Mouse (Mus musculus) G1E (cell line): ENCODE results near the gene Gpr39. TPM values are rescaled to one million over a fixed set of nuclear protein-coding genes. Genes with fewer than 3 reads are reported as not detected.

ENCODE experiments used
- ATAC-seq: 2 replicates; pipeline ENCODE4 v1.8.0; 2016; ENCODE audit warnings: mild to moderate bottlenecking; ENCODE audit not compliant: insufficient number of reproducible peaks, poor library complexity, low FRiP score, severe bottlenecking; ENCODE audit errors: extremely low read depth
- DNase-seq: peaks from one replicate; pipeline ENCODE4 v3.0.0; 2012; ENCODE audit warnings: low spot score
- H3K27me3 ChIP-seq: 2 replicates; pipeline ENCODE4 v1.6.1; 2012; ENCODE audit warnings: mild to moderate bottlenecking, low read length, inconsistent platforms; ENCODE audit not compliant: insufficient read depth
- H3K36me3 ChIP-seq: replicated peaks from 2 replicates; pipeline ENCODE3; 2012; ENCODE audit warnings: mild to moderate bottlenecking, inconsistent platforms
- H3K4me1 ChIP-seq: 2 replicates; pipeline ENCODE4 v1.6.1; 2012; ENCODE audit warnings: low read depth, low read length, inconsistent platforms, mixed read lengths; ENCODE audit not compliant: insufficient read depth
- H3K4me3 ChIP-seq: 2 replicates; pipeline ENCODE4 v1.5.1; 2012; ENCODE audit warnings: low read depth, mild to moderate bottlenecking, inconsistent platforms, low read length, moderate library complexity, mixed read lengths
- H3K9me3 ChIP-seq: replicated peaks from 2 replicates; pipeline ENCODE4 v1.6.1; 2012; ENCODE audit warnings: inconsistent platforms
- CTCF ChIP-seq: IDR thresholded peaks from 2 replicates; pipeline ENCODE4 v1.5.1; 2012; ENCODE audit warnings: low read depth, low read length, inconsistent platforms, mixed read lengths
- GATA1 ChIP-seq: IDR thresholded peaks from 2 replicates; pipeline ENCODE4 v1.6.1; 2012; ENCODE audit warnings: borderline replicate concordance, low read length, inconsistent platforms, mixed read lengths
- GATA2 ChIP-seq: IDR thresholded peaks from 2 replicates; pipeline ENCODE4 v1.6.1; 2012; ENCODE audit warnings: low read depth, low read length, inconsistent platforms, borderline replicate concordance
- POLR2AphosphoS5 ChIP-seq: IDR thresholded peaks from 2 replicates; pipeline ENCODE4 v1.6.1; 2012; ENCODE audit warnings: low read depth, low read length, inconsistent platforms; ENCODE audit not compliant: insufficient replicate concordance
- TAL1 ChIP-seq: conservative IDR thresholded peaks from 2 replicates; pipeline ENCODE4 v1.6.1; 2012; ENCODE audit warnings: low read depth, low read length, inconsistent platforms, mixed read lengths
- polyA plus RNA-seq: library from polyadenylated mRNA; stranded (reverse); fragments of >175 nt; gene quantifications from 2 replicates; pipeline ENCODE4 v1.2.3, GENCODE M21; 2012
- total RNA-seq, 2 experiments: library from RNA; stranded (forward) in 1 of 2; stranded (reverse) in 1 of 2; fragments of 200-1000 nt in 1 of 2; fragments of >200 nt in 1 of 2; fragmentation: Nextera tagmentation in 1 of 2; gene quantifications; 2 replicates each; pipeline ENCODE4 v1.2.3; 2014 to 2017

Gene Gpr39
- total and polyA plus RNA-seq, 3 experiments = 0.22 TPM; not detected in 2

DNA sequence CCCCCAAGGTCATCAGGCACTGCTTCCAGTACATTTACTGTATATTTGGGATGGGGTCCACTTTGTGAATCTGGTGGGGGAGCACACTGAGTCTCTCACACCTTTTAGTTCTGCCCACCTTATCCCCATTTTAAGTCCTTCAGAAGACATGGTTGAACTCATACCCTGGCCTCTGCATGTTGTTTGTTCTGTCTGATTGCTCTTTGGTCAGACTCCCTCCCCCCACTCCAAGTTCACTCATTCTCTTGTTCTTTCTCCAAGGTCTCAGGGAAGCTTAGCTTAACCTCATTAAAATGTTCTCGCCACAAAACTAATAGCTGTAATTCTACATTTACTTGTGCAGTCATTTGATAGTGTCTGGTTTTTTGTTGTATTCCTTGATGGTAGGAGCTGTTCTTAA lies 8.5 kb downstream of the Gpr39 start:
- Histone ChIP-seq H3K4me3 (no peak overlapping the region), H3K27me3 (no peaks in the 10 kb centered on the region; the same call in 1 of the 2 replicates), H3K36me3 (no peaks in the 10 kb centered on the region), H3K4me1 (no peaks in the 10 kb centered on the region), H3K9me3 (peaks cover 6% of the 10 kb centered on the region; the same call in 1 of the 2 replicates)
- ATAC-seq = no peak
- TF ChIP-seq POLR2AphosphoS5 (no peak), GATA2 (no peak), CTCF (no peak), TAL1 (no peak)
- DNase-seq = no peak

- no peak overlapping the region for H3K4me3 ChIP-seq
- no peak for ATAC-seq
- no peaks in the 10 kb centered on the region for H3K36me3 ChIP-seq
- H3K9me3 ChIP-seq = peaks cover 4% of the 10 kb centered on the region; the same call in 1 of the 2 replicates
- TF ChIP-seq GATA2 = no peak
- TF ChIP-seq POLR2AphosphoS5 = no peak
- no peak for TF ChIP-seq CTCF
- no peak for TF ChIP-seq GATA1
- no peaks in the 10 kb centered on the region for H3K4me1 ChIP-seq
- no peak for DNase-seq
- H3K27me3 ChIP-seq = no peaks in the 10 kb centered on the region; the same call in 1 of the 2 replicates
Observed at GRCm38 (mm10) chr1:125687701-125688420, 11.1 kb downstream of the Gpr39 start.

DNA sequence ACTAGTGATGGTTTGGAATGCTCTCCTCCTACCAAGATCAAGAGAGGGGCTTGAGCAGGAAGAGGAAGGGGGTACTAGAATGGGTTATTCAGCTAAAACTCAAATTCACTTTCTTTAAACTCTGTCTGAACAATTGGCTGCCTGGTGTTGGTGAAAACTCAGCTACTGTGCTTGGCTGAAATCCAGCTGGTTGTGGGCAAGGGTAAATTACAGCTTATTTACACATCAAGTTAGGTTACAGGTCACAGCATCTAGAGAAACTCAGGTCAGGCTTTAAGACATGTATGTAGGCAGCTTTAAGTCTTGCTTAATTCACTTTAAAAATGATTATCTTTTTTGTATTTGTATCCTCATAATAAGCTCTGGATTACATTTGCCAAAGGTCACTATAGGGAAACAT lies 16.7 kb downstream of the Gpr39 start:
- Histone ChIP-seq H3K9me3 (no peaks in the 10 kb centered on the region), H3K4me3 (no peak overlapping the region), H3K4me1 (no peaks in the 10 kb centered on the region), H3K27me3 (no peaks in the 10 kb centered on the region), H3K36me3 (no peaks in the 10 kb centered on the region)
- TF ChIP-seq GATA2 = no peak
- TF ChIP-seq GATA1 = no peak
- TF ChIP-seq CTCF = no peak
- TF ChIP-seq POLR2AphosphoS5 = no peak
- ATAC-seq = no peak
- DNase-seq = no peak

DNA sequence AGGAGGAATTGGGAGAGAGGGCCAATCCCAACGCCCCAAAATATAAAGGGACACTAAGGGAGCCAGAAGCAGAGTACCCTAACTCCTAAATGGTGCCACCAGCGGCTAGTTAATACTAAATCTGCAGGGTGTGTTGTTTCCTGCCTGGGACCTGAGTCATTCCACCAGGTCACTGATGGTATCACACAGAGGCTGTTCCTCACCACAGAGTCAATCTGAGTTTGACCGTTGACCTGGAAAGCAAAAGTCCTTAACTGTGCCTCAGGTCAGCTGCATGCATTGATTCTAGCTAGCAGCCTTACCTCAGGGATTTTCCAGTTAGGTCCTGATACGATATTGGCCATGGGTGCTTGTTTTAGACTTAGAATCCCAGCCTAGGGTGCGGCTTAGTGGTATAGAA lies 17.5 kb downstream of the Gpr39 start:
- ATAC-seq = no peak

DNA sequence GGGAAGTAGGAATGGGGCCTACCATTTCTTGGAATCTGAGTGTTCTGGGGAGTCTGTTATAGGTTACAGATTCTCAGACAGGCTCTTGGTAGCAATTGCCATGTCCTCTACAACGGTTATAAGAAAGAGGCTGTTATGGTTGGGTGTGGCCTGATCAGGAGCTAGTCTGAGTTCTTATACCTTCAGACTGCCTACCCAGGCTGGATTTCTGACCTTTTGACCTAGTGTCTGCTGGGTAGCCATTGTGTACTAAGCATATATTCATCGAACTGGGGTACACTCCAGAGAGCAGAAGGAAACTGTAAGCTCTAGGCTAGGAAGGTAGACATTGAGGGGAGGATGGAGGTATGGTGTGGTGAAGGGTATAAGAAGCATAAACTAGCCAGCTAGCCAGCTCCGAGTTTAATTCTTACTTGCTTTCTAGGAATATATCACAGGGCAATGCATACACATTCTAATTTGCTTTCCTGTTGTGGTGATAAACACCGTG lies 24.4 kb downstream of the Gpr39 start:
- no peaks in the 10 kb centered on the region for H3K4me1 ChIP-seq
- H3K36me3 ChIP-seq = no peaks in the 10 kb centered on the region
- TF ChIP-seq CTCF (no peak), GATA2 (no peak), TAL1 (no peak), POLR2AphosphoS5 (no peak), GATA1 (no peak)
- no peaks in the 10 kb centered on the region for H3K27me3 ChIP-seq
- no peak overlapping the region for H3K4me3 ChIP-seq
- no peak for DNase-seq
- no peak for ATAC-seq
- peaks cover 7% of the 10 kb centered on the region for H3K9me3 ChIP-seq

More for the DNA sequence above, 17.5 kb downstream of the Gpr39 start:
- DNase-seq = no peak
- no peaks in the 10 kb centered on the region for H3K4me1 ChIP-seq
- no peak for TF ChIP-seq GATA2
- TF ChIP-seq POLR2AphosphoS5 = no peak
- TF ChIP-seq GATA1 = no peak
- no peak for TF ChIP-seq TAL1
- no peak for TF ChIP-seq CTCF
- no peak overlapping the region for H3K4me3 ChIP-seq
- no peaks in the 10 kb centered on the region for H3K36me3 ChIP-seq
- H3K9me3 ChIP-seq = no peaks in the 10 kb centered on the region
- H3K27me3 ChIP-seq = no peaks in the 10 kb centered on the region

DNA sequence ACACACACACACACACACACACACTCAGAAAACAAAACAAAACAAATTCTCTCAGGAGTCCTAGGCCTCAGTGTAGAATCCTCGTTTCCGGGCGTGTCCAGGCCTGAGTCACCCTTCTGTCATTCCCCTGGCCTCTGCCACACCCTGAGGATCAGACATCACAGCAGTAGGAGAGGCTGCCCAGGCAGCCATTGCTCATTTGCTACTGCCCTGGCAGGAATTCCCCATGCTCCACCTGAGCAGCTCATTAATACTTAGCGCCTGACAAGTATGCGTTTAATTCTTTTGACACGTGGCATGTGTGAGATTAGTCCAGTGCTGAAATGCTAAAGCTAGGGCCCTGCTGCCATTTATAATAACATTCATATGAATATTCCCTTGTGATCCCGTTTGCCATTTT lies 25.0 kb downstream of the Gpr39 start:
- Histone ChIP-seq H3K9me3 (peaks cover 8% of the 10 kb centered on the region), H3K4me1 (no peaks in the 10 kb centered on the region), H3K27me3 (no peaks in the 10 kb centered on the region), H3K36me3 (no peaks in the 10 kb centered on the region), H3K4me3 (no peak overlapping the region)
- TF ChIP-seq TAL1 = no peak
- no peak for TF ChIP-seq GATA1
- no peak for TF ChIP-seq POLR2AphosphoS5
- TF ChIP-seq CTCF = no peak
- no peak for TF ChIP-seq GATA2
- no peak for DNase-seq
- ATAC-seq = no peak

DNA sequence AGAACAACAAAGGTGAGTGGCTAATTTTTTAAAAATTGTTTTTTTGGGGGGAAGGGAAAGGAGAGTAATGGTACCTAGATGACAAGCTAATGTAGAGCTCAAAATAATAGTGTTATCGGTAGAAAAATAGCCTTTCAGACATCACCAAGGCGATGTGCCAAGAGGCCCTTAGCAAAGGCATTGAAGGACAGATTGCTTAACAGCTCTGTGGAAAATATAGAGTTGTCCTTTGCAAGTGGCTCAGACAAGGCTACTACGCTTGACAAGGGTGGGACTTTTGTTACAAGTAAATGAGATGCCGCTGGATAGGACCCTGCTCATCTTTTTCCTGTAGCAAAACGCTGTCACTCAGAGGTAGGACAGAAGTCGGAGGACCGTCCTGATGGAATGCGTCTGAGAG lies 25.5 kb downstream of the Gpr39 start:
- no peak for TF ChIP-seq CTCF
- TF ChIP-seq TAL1 = no peak
- TF ChIP-seq GATA2 = no peak
- TF ChIP-seq POLR2AphosphoS5 = no peak
- no peak for TF ChIP-seq GATA1
- DNase-seq = no peak
- no peak for ATAC-seq

More for the DNA sequence above, 25.5 kb downstream of the Gpr39 start:
- no peaks in the 10 kb centered on the region for H3K4me1 ChIP-seq
- peaks cover 8% of the 10 kb centered on the region for H3K9me3 ChIP-seq
- H3K4me3 ChIP-seq = no peak overlapping the region
- no peaks in the 10 kb centered on the region for H3K27me3 ChIP-seq
- no peaks in the 10 kb centered on the region for H3K36me3 ChIP-seq
